Mouse (Mus musculus): ENCODE data around the gene Trpm3.

The Trpm3 gene

DNA sequence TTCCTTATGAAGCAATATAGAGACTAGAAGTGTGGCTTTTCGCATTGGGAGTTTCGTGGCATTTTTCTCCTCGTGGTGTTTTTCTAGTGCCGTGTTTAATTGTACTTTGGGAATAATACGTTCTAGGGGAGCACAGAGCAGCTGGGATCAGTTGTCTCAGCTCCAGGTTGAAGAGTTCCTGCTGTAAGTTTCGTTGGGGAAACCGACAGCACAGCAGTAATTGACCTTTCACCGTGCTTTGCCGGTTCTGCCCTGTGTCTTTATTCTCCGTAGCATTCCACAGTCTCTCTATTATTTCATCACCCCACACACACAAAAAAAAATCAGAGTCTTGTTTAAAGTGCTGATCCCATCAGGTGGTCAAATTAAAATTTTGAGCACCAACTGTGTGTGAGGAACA, 496.8 kb downstream of the Trpm3 start:
- no peak for DNase-seq (ENCODE audit: low read depth, low spot score)

DNA sequence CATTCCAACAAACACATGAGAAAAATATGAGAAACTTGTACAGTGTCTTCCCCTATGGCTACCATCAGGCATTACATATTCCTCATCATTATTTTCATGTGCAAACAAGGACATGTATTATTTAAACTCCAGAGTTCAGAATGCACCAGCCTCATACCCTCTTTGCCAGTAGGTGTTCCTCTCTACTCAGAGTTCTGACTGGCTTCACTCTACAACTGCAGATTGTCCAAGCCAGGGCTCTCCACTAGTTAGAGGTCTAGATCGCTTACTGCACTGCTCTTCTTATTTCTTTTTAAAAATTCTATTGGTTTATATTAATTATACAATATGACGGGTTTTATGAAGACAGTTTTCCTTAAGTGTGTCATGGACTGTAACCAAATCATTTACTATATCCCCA, 498.9 kb downstream of the Trpm3 start:
- DNase-seq (ENCODE audit: low read depth, low spot score): no peak

DNA sequence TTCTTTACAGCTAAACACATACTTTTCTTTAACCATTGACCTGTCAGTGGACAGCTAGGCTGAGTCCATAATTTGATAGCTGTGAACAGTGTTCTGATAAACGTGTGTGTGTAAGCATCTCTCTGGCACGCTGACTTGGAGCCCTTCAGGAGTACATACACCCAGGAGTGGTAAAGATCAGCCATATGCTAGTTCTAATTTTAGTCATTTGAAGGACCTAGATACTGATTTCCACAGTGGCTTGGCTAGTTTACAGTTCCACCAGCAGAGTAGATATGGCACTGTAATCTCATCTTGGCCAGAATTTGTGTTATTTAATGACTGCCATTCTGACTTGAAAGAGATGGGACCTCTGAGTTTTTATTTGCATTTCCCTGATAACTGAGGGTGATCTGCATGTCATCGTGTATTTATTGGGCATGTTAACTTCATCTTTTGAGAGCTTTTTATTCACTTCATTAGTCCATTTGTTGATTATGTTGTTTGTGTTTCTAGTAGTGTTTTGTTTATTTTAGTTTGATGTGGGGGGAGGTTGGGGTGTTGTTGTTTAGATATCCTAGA, 499.6 kb downstream of the Trpm3 start:
- DNase-seq (ENCODE audit: low read depth, low spot score): no peak

DNA sequence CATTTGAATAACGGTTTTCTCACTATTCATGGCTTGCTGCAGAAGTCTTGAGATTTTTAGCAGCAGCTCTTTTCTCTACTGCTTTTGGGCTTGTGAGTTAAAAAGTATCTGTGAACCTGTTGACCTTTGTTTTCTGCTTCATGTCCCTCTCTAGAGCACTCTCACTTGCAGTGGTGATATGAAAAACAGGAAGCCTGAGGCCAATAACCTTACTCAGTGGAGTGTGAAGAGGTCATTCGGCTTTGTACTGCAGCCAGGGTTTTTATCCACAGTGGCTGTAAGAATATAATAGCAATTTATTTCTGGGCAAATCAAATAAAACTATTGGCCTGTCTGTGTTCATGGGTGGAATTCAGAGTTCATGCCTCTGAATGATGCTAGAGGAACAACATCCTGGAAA, 503.3 kb downstream of the Trpm3 start:
- no peak for DNase-seq (ENCODE audit: low read depth, low spot score)

DNA sequence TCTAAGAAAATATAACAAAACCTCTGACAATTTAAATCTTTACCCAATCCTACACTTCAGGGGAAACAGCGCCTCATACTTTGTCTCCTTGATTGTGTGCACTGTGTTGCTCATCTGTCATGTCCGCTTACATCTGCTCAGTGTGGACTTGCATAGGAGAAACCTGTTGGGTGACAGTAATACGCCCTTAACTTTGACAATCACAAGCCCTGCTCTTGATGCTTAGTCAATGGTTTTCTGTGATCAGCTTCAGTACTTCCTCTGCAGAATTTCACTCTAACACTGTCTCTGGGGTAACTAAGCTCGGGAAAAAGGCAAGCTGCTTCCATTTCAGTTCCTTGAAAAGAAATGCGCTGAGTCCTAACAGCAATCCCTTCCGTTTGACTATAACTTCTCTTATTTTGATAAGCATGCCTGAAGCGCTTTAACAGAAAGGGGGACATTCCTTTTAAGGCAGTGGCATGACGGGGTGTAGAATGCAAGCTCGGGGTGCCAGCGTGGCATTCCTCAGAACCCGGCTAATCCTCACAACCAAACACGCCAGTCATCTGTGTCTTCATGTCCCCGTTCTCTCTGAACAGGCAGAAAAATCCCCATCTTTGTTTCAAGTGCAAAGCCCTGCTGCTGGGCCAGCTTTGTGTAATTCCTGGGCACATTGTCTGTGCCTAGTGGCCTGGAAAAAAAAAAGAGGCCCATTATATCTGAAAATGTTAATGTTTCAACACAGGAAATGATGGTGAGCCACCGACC, 517.8 kb downstream of the Trpm3 start:
- DNase-seq (ENCODE audit: low read depth, low spot score): no peak

DNA sequence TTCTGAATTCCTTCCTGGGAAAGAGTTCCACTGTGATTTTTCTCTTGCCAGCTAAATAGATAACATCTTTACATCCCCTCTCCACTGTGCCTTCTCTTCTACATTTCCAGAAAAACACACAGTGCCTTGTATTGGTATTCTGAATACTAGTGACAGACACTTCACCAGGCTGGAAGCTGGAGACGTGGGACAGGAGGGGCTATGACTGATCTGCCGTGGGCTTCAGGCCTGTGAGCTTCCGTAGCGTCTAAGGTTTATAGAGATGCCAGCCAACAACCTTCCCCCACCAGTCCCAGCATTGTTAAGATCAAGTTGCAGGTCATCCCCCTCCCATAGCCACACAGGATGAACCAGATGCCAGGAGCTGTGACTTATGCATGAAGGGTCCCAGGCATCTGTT, 518.4 kb downstream of the Trpm3 start:
- no peak for DNase-seq (ENCODE audit: low read depth, low spot score)

DNA sequence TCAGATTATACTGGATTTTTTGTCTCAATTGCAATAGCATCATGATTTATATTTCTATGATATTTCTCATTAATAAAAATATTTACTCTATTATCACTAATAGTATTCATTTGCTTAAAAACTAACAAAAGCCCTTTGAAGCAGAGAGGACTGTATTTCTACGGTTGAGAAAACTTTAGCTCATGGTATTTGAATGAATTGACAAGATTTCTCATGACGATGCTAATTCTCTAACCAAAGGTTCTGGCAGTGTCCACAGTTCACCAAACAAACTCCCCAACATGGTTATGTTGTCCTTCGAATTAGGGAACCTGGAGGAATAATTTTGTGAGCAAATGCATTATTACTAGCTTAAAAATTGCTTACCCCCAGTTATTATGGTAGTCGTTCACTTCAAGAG, 526.6 kb downstream of the Trpm3 start:
- DNase-seq (ENCODE audit: low read depth, low spot score): no peak

DNA sequence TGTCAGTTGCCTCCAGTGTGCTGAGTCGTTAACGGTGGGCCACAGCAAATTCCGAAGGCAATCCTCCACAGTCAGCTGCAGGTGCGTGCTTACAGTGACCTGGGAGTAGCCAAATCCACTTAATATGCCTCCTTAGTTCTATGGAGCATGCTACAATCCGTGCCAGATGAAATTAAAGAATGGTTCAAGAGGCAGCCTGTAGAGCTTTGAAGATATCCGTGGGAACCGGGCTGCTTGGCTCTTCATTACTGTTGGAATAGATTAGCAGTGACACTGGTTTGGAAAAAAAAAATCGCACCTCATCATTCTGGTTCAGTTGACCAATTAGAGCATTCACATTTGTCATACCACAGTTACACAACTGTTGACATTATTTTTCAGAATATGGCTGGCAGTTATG, 531.4 kb downstream of the Trpm3 start:
- no peak for DNase-seq (ENCODE audit: low read depth, low spot score)

DNA sequence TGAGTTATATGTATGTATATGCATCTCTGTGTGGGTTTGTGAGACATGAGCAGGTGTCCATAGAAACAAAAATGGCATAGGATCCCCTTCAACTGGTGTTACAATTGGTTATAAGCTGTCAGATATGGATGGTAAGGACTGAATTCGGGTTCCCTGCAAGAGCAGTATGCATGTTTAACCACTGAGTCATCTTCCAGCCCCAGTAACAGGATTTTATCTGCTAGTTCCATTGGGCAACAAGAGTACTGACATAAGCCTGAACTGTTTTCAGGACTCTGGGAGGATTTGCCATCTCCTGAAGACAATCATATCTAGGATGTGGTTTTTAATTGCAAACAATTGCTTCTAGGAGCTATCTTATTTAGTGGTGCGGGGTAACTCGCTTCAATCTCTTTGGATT, 534.0 kb downstream of the Trpm3 start:
- no peak for DNase-seq (ENCODE audit: low read depth, low spot score)

DNA sequence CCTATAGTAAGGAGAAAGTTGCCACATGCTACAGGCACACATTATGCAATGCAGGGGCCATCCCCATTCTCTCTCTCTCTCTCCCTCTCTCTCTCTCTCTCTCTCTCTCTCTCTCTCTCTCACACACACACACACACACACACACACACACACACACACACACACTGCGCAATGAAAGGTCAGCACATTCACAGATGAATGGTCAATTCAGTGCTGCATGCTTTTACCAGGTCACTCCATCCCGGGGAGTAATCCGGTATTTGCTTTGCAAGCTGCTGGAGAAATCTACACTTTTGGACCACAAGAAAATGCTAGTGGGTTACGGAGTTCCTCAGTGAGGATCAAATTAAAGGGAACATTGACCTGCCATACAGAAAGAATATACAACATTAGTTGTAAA, 537.4 kb downstream of the Trpm3 start:
- DNase-seq (ENCODE audit: low read depth, low spot score): no peak

DNA sequence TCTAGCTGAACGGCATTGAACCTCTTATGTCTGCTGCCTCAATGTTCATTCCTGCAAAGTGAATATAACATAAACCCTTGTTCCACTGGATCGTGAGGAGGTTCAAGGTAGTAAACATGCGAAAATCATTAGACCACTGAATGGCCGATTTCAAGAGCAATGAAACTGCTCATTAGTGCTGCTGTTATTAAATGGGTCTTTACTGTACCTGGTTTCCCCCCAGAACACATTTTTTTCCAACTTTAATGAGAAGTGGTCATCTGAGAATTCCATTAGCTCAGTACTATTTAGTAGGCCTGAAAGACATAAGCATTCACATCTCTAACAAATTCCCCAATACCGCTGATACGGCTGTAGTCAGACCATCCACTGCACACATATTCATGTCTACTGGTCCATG, 543.4 kb downstream of the Trpm3 start:
- no peak for DNase-seq (ENCODE audit: low read depth, low spot score)

DNA sequence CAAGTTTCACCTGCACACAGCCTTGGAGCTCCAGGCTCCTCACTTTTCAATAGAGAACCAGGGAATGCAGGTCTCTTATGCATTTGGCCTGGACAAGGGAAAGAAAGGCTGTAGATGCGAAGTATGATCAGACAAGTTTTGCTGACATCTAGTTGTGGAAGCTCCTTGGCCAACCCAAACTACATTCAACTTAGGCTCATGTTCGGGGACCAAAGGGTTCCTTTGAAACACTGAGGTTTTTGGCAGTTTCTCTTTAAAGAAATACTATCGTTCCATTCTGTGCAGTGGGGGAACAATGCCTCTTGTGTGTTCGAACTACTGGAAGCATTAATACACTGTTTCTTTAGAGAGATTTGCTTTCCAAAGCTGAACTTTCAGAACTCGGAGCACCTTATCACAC, 553.1 kb downstream of the Trpm3 start:
- no peak for DNase-seq (ENCODE audit: low read depth, low spot score)

DNA sequence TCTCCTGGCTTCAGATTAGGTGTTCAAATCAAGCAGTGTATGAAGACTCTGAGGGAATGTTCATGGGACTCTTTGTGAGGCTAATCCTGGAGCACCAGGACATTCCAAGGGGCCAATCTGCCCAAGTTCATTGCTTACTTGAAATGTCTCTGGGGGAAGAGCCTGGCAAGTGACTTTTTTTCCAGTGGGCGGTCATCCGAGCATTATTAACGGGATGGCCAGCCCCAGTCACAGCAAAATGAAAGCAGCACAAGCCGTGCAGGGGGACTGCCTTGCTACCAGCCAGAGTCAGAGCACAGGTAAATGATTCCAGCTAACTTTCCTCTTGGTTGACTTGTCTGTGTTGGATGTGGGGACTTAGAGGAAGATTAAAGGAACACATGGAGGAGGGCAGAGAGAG, 553.7 kb downstream of the Trpm3 start:
- DNase-seq (ENCODE audit: low read depth, low spot score): no peak

DNA sequence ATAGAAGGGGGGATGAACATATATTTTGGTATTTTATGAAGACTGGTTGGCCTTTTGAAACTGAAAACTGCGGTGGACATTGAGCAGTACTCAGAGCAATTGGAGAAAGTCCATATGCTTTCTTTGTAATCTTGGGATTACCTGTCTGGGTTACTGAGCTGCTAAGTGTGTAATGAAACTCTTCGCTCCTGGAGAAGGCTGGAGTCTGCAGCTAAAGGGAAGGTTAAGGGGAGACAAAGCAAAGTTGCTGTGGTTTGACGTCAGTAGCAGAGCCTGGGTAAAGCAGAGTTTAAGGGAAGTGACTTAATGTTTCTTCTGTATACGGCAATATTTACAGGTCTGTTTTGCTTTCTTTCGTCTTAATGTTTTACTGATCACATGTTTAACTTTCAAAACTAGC, 554.1 kb downstream of the Trpm3 start:
- DNase-seq (ENCODE audit: low read depth, low spot score): no peak

DNA sequence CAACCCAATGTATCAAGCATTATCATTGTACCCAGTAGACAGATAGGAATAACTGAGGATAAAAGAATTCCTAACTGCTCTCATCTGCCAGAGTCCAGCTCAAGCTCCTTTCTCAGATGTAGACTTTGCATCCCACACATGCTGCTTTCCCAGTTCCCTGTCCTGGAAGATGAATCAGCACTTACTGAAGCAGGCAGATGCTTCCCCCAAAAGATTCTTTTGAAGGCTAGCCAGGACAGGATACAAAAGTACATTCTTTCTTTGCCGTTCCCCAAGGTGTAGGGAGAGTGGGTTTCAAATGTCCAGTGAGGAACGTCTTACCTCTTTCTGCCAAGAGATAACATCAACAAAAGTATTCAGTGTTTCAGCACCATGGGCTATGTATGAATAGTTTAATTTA, 556.6 kb downstream of the Trpm3 start:
- DNase-seq (ENCODE audit: low read depth, low spot score): no peak

DNA sequence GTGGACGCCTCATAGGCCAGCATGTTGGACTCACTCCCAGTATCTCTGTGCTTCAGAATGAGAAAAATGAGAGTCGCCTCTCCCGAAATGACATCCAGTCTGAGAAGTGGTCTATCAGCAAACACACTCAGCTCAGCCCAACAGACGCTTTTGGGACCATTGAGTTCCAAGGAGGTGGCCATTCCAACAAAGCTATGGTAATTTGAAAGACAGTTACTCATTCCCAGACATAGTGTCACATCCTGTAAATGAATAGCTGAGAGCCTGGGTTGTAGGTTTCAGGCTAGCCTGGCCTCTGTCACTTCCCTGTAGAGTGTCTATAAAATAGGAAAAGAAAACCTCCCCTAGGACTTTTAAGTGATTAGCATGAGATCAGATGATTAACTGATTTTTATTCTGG, 559.9 kb downstream of the Trpm3 start:
- no peak for DNase-seq (ENCODE audit: low read depth, low spot score)

DNA sequence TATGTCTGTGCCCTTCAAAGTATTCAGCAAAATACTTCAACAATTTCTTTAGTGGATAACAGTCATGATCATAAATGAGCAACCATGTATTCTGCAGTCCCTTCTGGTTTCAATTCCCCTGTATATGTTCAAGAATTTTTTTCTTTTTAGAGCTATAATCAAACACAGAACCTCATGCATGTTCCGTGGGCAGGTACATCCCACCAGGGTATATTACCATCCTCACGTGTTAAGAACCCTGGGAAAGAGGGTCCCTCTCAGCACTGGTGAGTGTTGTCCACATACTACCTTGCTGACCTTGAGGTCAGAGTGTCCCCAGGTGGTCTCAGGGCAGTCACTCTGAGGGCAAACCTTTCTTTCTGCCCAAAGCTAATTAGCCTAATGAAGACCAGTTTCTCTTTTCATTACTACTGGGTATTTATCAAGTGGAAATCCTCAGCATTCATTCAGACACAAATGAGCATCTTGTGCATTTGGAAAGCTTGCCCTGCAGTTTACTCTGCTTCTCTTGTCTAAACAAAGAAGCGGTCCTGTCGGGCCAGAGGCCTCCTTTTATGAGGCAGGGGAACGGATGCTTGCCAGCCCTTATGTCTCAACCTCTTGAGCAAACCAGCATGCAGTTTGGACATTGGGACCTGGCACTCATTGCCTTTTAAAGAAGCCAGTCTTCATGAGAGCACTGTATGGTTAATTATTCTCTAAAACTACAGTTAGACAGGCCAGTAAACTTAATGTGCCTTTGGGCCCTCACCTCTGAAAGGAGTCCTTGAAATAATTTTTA, 562.2 kb downstream of the Trpm3 start:
- DNase-seq (ENCODE audit: low read depth, low spot score): no peak

DNA sequence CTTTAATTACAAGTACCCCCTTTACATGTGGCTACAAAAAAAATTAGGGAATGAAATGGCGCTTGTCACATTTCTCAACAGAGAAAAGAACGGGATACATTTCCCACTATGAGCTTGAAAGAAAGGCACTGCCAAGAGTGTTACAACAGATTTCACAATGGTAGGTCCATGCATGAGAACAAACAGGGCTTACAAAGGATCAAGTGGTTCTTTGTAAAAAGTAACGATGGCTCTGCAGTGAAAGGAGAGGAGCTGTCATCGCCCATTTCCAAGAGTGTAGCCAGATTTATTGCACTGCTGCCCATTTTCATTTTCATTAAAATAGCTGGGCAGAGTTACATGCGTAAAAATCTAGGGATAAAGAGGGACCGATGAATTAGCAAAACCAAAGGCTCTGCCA, 565.0 kb downstream of the Trpm3 start:
- DNase-seq (ENCODE audit: low read depth, low spot score): no peak

DNA sequence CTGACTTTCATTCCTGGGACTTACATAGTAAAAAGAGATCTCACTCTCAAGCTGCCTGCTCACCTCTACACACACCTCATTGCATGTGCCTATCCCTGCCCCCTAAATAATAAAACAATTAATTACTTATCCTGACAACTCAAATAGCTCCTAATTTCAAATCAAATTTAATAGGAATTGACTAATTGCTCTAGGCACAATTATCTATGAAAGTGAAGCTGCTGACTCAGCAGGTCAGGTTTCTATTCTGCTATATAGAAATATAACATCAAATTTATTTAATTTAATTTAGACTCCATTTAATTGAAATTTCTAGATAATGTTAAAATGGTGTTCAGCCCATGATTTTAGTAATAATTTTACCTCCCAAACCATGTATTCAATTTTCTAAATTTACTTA, 566.6 kb downstream of the Trpm3 start:
- no peak for DNase-seq (ENCODE audit: low read depth, low spot score)

DNA sequence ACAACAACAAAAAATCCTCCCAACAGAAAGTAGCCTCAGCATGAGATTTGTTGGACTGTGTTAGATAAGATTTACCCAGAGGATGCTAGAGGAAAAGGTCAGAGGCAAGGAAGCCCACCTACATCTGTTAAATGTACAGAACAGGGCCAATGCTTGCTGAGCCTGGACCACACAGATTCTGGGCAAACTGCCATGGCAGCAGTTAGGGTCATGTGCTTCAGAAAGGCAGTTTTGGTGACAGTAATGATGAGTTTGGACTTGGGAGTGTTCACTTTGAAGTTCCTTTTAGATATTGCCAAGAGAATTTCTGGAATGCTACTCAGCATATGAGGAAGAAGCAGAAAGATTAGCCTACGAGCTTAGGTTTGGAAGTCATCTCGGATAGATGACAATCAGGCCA, 580.2 kb downstream of the Trpm3 start:
- DNase-seq (ENCODE audit: low read depth, low spot score): no peak

DNA sequence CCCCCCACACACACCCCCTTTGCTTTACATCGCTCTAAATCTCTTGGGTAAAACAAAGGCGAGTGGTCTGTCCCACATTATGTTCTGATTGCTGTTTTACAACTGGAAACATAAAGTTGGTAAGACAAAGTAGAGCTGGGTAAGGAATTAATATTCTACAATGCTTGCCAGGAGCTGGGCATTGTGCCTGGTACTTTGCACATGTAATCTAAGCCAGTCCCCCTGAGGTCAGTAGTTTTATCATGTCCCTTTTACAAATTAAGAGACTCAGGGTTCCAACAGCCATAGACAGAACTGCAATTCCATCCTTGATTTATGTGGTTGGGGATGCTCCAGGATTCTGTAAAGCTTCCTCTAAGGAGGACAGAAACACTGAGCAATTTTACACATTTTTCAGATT, 591.0 kb downstream of the Trpm3 start:
- DNase-seq (ENCODE audit: low read depth, low spot score): no peak

DNA sequence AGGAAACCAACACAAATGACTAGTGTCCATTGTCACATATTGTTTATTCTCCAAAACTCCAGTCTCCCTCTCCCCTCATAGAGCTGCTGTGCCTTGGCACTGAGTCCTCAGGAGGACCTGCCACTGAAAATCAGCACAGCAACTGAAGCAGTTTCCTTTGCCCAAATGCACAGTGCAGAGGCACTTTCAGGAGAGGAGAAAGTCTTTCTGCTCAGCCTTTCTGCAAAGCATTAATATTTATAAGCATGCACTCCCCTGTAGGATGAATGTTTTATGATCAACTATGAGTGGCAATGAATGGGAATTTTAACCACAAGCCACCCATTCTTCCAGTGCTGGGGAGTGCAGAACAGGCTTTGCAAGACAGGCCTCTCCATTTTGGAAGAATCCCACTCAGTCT, 592.1 kb downstream of the Trpm3 start:
- no peak for DNase-seq (ENCODE audit: low read depth, low spot score)

DNA sequence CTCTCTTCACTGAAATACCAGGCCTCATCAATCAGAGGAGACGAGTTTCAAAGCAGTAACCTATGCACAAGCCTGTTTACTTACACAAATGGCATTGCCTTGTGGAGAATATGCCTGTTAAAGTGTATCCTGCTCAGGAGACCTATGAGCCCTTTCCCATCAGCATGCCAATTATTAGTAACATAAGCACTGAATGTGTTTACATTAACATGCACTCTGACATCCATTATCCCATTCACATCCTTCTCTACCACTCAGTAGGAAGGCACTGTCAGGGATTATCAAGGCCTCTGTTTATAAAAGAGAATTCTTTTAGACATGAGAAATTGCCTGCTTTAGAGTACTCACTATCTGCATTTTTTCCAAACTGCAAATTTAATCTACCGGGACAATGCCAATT, 598.0 kb downstream of the Trpm3 start:
- no peak for DNase-seq (ENCODE audit: low read depth, low spot score)

Data from A20 (cell line).